Mouse (Mus musculus): ENCODE data around the gene A4gnt. TPM values are rescaled to one million over a fixed set of nuclear protein-coding genes. Genes with fewer than 3 reads are reported as not detected.
"Not testable (repeated sequence)": the region's sequence is repeated elsewhere in the genome, so short reads cannot be mapped to it uniquely, and the experiment has no call there.

Gene A4gnt
- polyA plus RNA-seq, 1 experiment from 2014 or later: not detected

DNA sequence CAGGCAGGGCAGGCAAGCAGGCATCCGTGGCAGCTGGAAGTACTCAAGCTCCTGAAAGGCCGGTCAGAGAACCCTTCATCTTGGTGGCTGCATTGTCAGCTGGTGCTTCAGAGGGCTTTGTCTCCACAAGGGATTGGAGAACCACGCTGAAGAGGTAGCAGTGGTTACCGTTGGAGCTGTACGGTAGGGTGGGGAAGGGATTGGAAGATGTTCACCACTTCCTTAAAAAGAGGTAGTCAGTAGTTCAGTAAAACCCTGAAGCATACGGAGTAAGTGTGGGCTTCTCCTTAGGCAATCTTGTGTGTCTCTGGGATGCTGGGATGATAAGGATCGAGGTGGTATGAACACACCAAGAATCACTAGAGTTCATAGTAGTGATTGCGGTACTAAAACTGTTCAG lies 21.2 kb upstream of the A4gnt start:
- no peaks in the 10 kb centered on the region for H3K36me3 ChIP-seq (ENCODE audit: control insufficient read depth, insufficient read depth, low read length)
- no peak overlapping the region for H3K9ac ChIP-seq (ENCODE audit: low read length)
- H3K4me2 ChIP-seq (ENCODE audit: low read depth): no peak overlapping the region
- H3K4me1 ChIP-seq (ENCODE audit: control insufficient read depth, insufficient read depth, low read length): no peaks in the 10 kb centered on the region
- WGBS: 83% methylated on average over 8 of the region's 8 CpGs
- no peaks in the 10 kb centered on the region for H3K9me3 ChIP-seq (ENCODE audit: control insufficient read depth, low read length)
- DNase-seq (ENCODE audit: low spot score): no peak
- H3K4me3 ChIP-seq (ENCODE audit: low read depth, low read length): no peak overlapping the region
- no peaks in the 10 kb centered on the region for H3K27me3 ChIP-seq (ENCODE audit: control insufficient read depth, insufficient read depth, low read length)
- ATAC-seq (ENCODE audit: insufficient read depth, low FRiP score, low TSS enrichment): no peak
- no peak overlapping the region for H3K27ac ChIP-seq (ENCODE audit: low read depth, low read length)

DNA sequence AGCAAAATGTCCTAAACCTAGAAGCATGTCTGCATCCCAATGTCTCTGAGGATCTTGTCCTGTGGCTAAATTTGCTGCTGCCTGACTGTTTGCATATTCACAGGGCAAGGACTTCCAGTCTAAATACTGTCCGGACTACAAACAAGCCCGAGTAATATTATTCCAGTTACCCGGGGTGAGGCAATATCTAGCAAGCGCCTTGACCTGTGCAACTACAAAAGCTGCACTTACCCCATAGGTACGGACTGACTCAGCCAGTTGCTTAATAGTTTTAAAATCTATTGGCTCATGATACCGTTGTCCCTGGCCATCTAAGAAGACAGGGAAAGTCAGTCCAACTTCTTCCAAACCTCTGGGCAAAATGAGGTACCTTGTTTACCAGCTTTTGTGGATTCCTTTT lies 13.2 kb upstream of the A4gnt start:
- not testable (repeated sequence) for H3K9ac ChIP-seq (ENCODE audit: low read length); ATAC-seq (ENCODE audit: insufficient read depth, low FRiP score, low TSS enrichment); H3K36me3 ChIP-seq (ENCODE audit: control insufficient read depth, insufficient read depth, low read length); H3K4me2 ChIP-seq (ENCODE audit: low read depth); DNase-seq (ENCODE audit: low spot score); H3K4me1 ChIP-seq (ENCODE audit: control insufficient read depth, insufficient read depth, low read length); H3K27ac ChIP-seq (ENCODE audit: low read depth, low read length); H3K9me3 ChIP-seq (ENCODE audit: control insufficient read depth, low read length); H3K4me3 ChIP-seq (ENCODE audit: low read depth, low read length); H3K27me3 ChIP-seq (ENCODE audit: control insufficient read depth, insufficient read depth, low read length)
- WGBS: 96% methylated on average over 6 of the region's 6 CpGs

DNA sequence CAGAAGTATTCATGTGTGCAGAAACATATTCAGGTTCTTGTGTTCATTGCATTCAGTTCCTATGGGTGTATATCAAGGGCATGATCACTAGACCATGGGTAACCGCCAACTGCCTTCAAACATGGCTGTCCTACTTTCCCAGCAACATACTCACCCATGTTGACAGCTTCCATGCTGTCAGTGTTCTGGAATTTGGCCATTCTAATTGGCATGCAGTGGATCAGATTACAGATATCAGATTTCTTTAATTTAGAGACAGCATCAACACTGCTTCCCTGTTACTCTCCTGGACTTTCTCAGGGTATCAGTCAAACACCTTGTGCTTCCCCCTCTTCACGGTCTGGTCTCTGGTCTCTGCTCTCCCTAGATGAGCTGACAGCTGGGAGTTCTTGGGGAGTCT lies 8.7 kb upstream of the A4gnt start:
- H3K4me1 ChIP-seq (ENCODE audit: control insufficient read depth, insufficient read depth, low read length): no peaks in the 10 kb centered on the region
- ATAC-seq (ENCODE audit: insufficient read depth, low FRiP score, low TSS enrichment): no peak
- no peaks in the 10 kb centered on the region for H3K36me3 ChIP-seq (ENCODE audit: control insufficient read depth, insufficient read depth, low read length)
- WGBS: 83% methylated on average over 2 of the region's 2 CpGs
- H3K9me3 ChIP-seq (ENCODE audit: control insufficient read depth, low read length): no peaks in the 10 kb centered on the region
- H3K4me3 ChIP-seq (ENCODE audit: low read depth, low read length): no peak overlapping the region
- no peak overlapping the region for H3K4me2 ChIP-seq (ENCODE audit: low read depth)
- no peak for DNase-seq (ENCODE audit: low spot score)
- H3K27me3 ChIP-seq (ENCODE audit: control insufficient read depth, insufficient read depth, low read length): no peaks in the 10 kb centered on the region
- H3K9ac ChIP-seq (ENCODE audit: low read length): no peak overlapping the region
- no peak overlapping the region for H3K27ac ChIP-seq (ENCODE audit: low read depth, low read length)

DNA sequence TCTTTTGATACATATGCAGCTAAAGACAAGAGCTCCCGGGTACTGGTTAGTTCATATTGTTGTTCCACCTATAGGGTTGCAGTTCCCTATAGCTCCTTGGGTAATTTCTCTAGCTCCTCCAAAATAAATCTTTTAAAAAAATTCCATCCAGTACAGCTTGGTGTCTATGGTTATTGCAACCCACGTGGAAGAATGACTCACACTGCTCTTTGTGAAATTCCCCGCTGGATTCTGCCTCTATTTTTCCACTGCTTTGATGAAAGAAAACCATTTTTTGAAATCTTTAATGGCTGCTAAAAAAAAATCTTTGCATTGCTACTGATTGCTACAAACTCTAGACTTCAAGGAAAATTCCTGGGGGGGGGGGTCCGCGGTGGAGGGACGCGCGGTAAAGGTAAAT lies 7.4 kb downstream of the A4gnt start:
- Histone ChIP-seq H3K36me3 (ENCODE audit: control insufficient read depth, insufficient read depth, low read length) (no peaks in the 10 kb centered on the region), H3K9me3 (ENCODE audit: control insufficient read depth, low read length) (no peaks in the 10 kb centered on the region), H3K4me1 (ENCODE audit: control insufficient read depth, insufficient read depth, low read length) (no peaks in the 10 kb centered on the region), H3K27ac (ENCODE audit: low read depth, low read length) (no peak overlapping the region), H3K4me3 (ENCODE audit: low read depth, low read length) (no peak overlapping the region), H3K27me3 (ENCODE audit: control insufficient read depth, insufficient read depth, low read length) (no peaks in the 10 kb centered on the region), H3K4me2 (ENCODE audit: low read depth) (no peak overlapping the region), H3K9ac (ENCODE audit: low read length) (no peak overlapping the region)
- no peak for DNase-seq (ENCODE audit: low spot score)
- ATAC-seq (ENCODE audit: insufficient read depth, low FRiP score, low TSS enrichment): no peak
- WGBS: 95% methylated on average over 7 of the region's 8 CpGs

DNA sequence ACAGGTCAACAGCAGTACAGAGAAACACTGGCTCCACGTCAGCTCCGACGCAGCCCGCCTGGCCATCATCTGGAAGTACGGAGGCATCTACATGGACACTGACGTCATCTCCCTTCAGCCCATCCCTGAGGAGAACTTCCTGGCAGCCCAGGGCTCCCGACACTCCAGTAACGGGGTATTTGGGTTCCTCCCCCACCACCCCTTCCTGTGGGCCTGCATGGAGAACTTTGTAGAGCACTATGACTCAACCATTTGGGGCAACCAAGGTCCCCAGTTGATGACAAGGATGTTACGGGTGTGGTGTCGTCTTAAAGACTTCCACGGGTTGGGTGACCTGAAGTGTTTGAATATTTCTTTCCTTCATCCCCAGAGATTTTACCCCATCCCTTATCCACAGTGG lies 7.9 kb downstream of the A4gnt start:
- Histone ChIP-seq H3K27ac (ENCODE audit: low read depth, low read length) (no peak overlapping the region), H3K4me2 (ENCODE audit: low read depth) (no peak overlapping the region), H3K4me1 (ENCODE audit: control insufficient read depth, insufficient read depth, low read length) (no peaks in the 10 kb centered on the region), H3K27me3 (ENCODE audit: control insufficient read depth, insufficient read depth, low read length) (no peaks in the 10 kb centered on the region), H3K9ac (ENCODE audit: low read length) (no peak overlapping the region), H3K9me3 (ENCODE audit: control insufficient read depth, low read length) (no peaks in the 10 kb centered on the region), H3K36me3 (ENCODE audit: control insufficient read depth, insufficient read depth, low read length) (no peaks in the 10 kb centered on the region), H3K4me3 (ENCODE audit: low read depth, low read length) (no peak overlapping the region)
- 94% methylated on average over 11 of the region's 11 CpGs for WGBS
- no peak for ATAC-seq (ENCODE audit: insufficient read depth, low FRiP score, low TSS enrichment)
- DNase-seq (ENCODE audit: low spot score): no peak

DNA sequence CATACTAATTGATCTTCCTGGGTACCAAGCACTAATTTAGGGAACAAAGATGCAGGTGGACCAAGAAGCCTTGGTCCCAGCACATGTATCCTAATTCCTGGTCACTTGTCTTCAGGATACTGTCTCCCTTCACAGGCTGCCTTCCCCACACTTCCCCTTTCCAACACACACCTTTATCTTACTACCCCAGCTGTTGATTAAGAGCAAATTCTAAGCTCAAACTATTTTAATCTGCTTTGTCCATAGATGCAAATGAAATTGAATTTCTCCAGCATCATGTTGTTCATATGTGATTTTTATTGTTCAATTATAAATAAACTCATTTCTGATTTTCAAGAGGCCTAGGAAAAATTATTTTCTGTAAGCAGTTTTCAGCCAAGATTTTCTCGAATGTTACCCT lies 9.7 kb downstream of the A4gnt start:
- DNase-seq (ENCODE audit: low spot score) (no peak), ATAC-seq (ENCODE audit: insufficient read depth, low FRiP score, low TSS enrichment) (no peak)
- no peaks in the 10 kb centered on the region for H3K27me3 ChIP-seq (ENCODE audit: control insufficient read depth, insufficient read depth, low read length)
- H3K36me3 ChIP-seq (ENCODE audit: control insufficient read depth, insufficient read depth, low read length): no peaks in the 10 kb centered on the region
- no peak overlapping the region for H3K4me2 ChIP-seq (ENCODE audit: low read depth)
- no peak overlapping the region for H3K4me3 ChIP-seq (ENCODE audit: low read depth, low read length)
- no peak overlapping the region for H3K27ac ChIP-seq (ENCODE audit: low read depth, low read length)
- 88% methylated on average over 1 of the region's 1 CpGs for WGBS
- H3K9ac ChIP-seq (ENCODE audit: low read length): no peak overlapping the region
- H3K4me1 ChIP-seq (ENCODE audit: control insufficient read depth, insufficient read depth, low read length): no peaks in the 10 kb centered on the region
- no peaks in the 10 kb centered on the region for H3K9me3 ChIP-seq (ENCODE audit: control insufficient read depth, low read length)

DNA sequence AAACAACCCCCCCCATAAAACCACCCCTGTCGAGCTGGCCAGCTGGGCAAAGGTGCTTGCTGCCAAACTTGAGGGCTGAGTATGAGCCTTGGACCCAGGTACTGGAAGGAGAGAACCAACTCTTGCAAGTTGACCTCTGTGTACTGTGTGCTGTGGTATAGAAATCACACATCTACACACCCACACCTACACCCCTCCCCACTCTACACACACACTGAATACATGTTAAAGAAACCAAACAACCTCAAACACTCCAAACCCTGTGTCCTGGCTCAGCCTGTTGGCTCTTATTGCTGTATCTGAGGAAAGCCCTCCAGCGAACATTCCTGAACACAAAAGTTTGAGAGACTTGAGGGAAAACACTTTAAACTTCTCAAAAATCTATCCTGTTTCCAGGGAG lies 10.7 kb downstream of the A4gnt start:
- DNase-seq (ENCODE audit: low spot score) (no peak), ATAC-seq (ENCODE audit: insufficient read depth, low FRiP score, low TSS enrichment) (no peak)
- no peak overlapping the region for H3K9ac ChIP-seq (ENCODE audit: low read length)
- WGBS: 68% methylated on average over 2 of the region's 2 CpGs
- H3K4me1 ChIP-seq (ENCODE audit: control insufficient read depth, insufficient read depth, low read length): no peaks in the 10 kb centered on the region
- no peak overlapping the region for H3K27ac ChIP-seq (ENCODE audit: low read depth, low read length)
- no peak overlapping the region for H3K4me2 ChIP-seq (ENCODE audit: low read depth)
- H3K4me3 ChIP-seq (ENCODE audit: low read depth, low read length): no peak overlapping the region
- no peaks in the 10 kb centered on the region for H3K9me3 ChIP-seq (ENCODE audit: control insufficient read depth, low read length)
- no peaks in the 10 kb centered on the region for H3K36me3 ChIP-seq (ENCODE audit: control insufficient read depth, insufficient read depth, low read length)
- H3K27me3 ChIP-seq (ENCODE audit: control insufficient read depth, insufficient read depth, low read length): no peaks in the 10 kb centered on the region

DNA sequence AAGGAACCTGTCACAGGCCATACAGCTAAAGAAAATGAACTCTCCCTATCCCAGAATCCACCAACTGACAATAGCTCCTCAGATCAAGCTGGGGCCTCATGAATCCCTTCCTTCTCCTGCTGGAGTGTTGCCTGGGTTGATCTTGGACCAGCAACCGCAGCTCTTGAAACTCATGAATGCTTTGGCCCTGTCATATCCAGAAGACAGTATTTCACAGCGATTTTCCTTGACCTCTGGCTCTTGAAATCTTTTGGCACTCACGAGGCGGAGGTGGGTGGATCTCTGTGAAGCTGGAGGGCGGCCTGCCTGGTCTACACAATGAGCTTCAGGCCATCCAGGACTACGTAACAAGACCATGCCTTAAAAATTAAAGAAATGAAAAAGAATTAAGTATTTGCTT lies 11.8 kb downstream of the A4gnt start:
- DNase-seq (ENCODE audit: low spot score) (no peak), ATAC-seq (ENCODE audit: insufficient read depth, low FRiP score, low TSS enrichment) (no peak)
- Histone ChIP-seq H3K4me3 (ENCODE audit: low read depth, low read length) (no peak overlapping the region), H3K4me1 (ENCODE audit: control insufficient read depth, insufficient read depth, low read length) (no peaks in the 10 kb centered on the region), H3K9me3 (ENCODE audit: control insufficient read depth, low read length) (no peaks in the 10 kb centered on the region), H3K27me3 (ENCODE audit: control insufficient read depth, insufficient read depth, low read length) (no peaks in the 10 kb centered on the region), H3K9ac (ENCODE audit: low read length) (no peak overlapping the region), H3K27ac (ENCODE audit: low read depth, low read length) (no peak overlapping the region), H3K4me2 (ENCODE audit: low read depth) (no peak overlapping the region), H3K36me3 (ENCODE audit: control insufficient read depth, insufficient read depth, low read length) (no peaks in the 10 kb centered on the region)
- whole genome bisulfite sequencing: 81% methylated on average over 6 of the region's 6 CpGs

DNA sequence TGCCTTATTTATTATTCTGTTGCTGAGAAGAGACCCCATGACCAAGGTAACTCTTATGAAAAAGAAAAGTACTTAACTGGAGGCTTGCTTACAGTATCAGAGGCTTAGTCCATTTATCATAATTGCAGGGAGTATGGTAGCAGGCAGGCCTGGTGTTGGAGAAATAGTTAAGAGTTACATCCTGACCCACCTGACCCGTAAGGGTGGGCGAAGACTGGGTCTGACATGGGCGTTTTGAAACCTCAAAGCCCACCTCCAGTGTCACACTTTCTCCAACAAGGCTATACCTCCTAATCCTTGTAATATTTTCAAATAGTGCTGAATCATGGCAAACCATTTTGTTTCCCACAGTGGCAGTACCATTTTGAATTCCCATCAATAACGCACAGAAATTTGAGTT lies 16.3 kb downstream of the A4gnt start:
- H3K4me1 ChIP-seq (ENCODE audit: control insufficient read depth, insufficient read depth, low read length): peaks cover 12% of the 10 kb centered on the region
- no peak overlapping the region for H3K9ac ChIP-seq (ENCODE audit: low read length)
- no peak overlapping the region for H3K27ac ChIP-seq (ENCODE audit: low read depth, low read length)
- H3K9me3 ChIP-seq (ENCODE audit: control insufficient read depth, low read length): no peaks in the 10 kb centered on the region
- H3K4me3 ChIP-seq (ENCODE audit: low read depth, low read length): no peak overlapping the region
- 68% methylated on average over 4 of the region's 4 CpGs for WGBS
- no peak for DNase-seq (ENCODE audit: low spot score)
- H3K36me3 ChIP-seq (ENCODE audit: control insufficient read depth, insufficient read depth, low read length): no peaks in the 10 kb centered on the region
- H3K4me2 ChIP-seq (ENCODE audit: low read depth): peak overlapping the region; percentile 44; the same call in 1 of the 2 replicates
- ATAC-seq (ENCODE audit: insufficient read depth, low FRiP score, low TSS enrichment): no peak
- H3K27me3 ChIP-seq (ENCODE audit: control insufficient read depth, insufficient read depth, low read length): no peaks in the 10 kb centered on the region

Data from neural tube, embryonic 11.5 days (tissue).